Mouse (Mus musculus): ENCODE measurements around the gene Glis3. TPM values are rescaled to one million over a fixed set of nuclear protein-coding genes. Genes with fewer than 3 reads are reported as not detected.

The Glis3 gene
- polyA plus RNA-seq, 1 experiment from 2014 or later, result 0.27 TPM

DNA sequence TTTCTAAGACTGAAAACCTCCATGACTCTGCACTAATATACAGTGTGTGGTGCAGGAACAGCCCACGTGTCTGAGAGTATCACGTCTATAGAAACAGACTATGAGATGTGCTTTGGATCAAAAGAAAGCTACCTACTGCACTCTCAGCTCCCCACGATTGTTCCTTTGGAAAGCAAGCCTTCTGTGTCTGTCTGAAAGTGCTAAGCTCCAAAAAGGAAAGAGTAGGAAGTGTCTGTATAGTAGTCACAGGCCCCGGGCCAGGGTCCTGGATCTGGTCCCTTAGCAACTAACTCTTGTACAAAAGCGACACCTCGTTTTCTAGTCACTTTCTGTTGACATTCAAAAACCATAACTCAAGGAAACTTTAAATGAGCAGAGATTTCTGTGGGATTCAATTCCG lies 62.1 kb downstream of the Glis3 start:
- no peak overlapping the region for H3K9ac ChIP-seq (ENCODE audit: low read depth, low read length)
- no peak overlapping the region for H3K27ac ChIP-seq (ENCODE audit: low read length)
- no peak overlapping the region for H3K4me2 ChIP-seq (ENCODE audit: low read depth, low read length)
- no peaks in the 10 kb centered on the region for H3K4me1 ChIP-seq (ENCODE audit: control insufficient read depth, low read depth, low read length)
- no peaks in the 10 kb centered on the region for H3K36me3 ChIP-seq (ENCODE audit: control insufficient read depth, insufficient read depth)
- H3K4me3 ChIP-seq (ENCODE audit: low read depth, low read length), result no peak overlapping the region
- ATAC-seq (ENCODE audit: low read depth), result no peak
- H3K9me3 ChIP-seq (replicated peaks; ENCODE audit: control insufficient read depth, low read length), result no peaks in the 10 kb centered on the region
- WGBS (ENCODE audit: insufficient replicate concordance), result 56% methylated on average over 7 of the region's 7 CpGs
- H3K27me3 ChIP-seq (ENCODE audit: control insufficient read depth, insufficient read depth, low read depth, low read length), result no peaks in the 10 kb centered on the region

DNA sequence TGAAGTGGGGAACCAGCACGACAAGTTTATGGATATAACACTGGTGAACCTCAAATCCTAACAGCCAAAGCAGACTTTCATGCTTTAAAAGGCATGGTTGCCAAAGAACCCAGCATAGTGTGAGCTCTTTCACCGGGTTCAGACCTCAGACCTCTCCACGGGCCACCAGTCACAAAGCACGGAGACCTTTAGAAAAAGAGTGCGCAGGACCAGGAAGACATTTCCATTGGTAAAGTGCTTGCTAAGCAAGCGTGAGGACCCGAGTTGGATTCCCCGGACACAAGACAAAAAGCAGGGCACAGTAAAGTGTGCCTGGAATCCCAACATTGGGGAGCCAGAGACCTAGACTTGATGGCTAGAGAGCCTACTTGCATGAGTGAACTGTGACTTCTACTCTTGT lies 62.7 kb downstream of the Glis3 start:
- no peaks in the 10 kb centered on the region for H3K9me3 ChIP-seq (replicated peaks; ENCODE audit: control insufficient read depth, low read length)
- WGBS (ENCODE audit: insufficient replicate concordance), result 64% methylated on average over 8 of the region's 8 CpGs
- H3K27ac ChIP-seq (ENCODE audit: low read length), result no peak overlapping the region
- ATAC-seq (ENCODE audit: low read depth), result no peak
- H3K4me1 ChIP-seq (ENCODE audit: control insufficient read depth, low read depth, low read length), result no peaks in the 10 kb centered on the region
- no peaks in the 10 kb centered on the region for H3K36me3 ChIP-seq (ENCODE audit: control insufficient read depth, insufficient read depth)
- H3K9ac ChIP-seq (ENCODE audit: low read depth, low read length), result no peak overlapping the region
- H3K27me3 ChIP-seq (ENCODE audit: control insufficient read depth, insufficient read depth, low read depth, low read length), result no peaks in the 10 kb centered on the region
- H3K4me2 ChIP-seq (ENCODE audit: low read depth, low read length), result no peak overlapping the region
- no peak overlapping the region for H3K4me3 ChIP-seq (ENCODE audit: low read depth, low read length)

DNA sequence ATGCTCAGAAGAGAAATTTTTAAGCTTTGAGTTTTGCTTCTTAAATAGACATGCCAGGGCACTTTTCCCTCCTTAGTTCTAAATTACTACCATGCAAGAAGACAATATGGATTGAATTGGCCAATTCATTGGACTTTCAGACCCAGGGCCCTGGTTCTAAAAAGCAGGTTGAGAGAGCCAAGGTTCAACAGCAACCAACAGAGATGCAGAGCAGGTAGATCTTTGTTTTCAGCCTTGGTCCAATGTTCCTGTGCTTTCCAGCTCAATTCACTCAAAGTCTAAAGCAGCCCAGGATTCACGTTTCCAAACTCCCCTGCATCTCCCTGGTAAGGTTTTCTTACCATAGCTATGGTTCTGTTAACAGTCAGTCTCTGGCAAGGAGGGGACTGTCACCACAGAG lies 63.4 kb downstream of the Glis3 start:
- Histone ChIP-seq H3K27me3 (ENCODE audit: control insufficient read depth, insufficient read depth, low read depth, low read length) (no peaks in the 10 kb centered on the region), H3K27ac (ENCODE audit: low read length) (no peak overlapping the region), H3K4me3 (ENCODE audit: low read depth, low read length) (no peak overlapping the region), H3K36me3 (ENCODE audit: control insufficient read depth, insufficient read depth) (no peaks in the 10 kb centered on the region), H3K4me1 (ENCODE audit: control insufficient read depth, low read depth, low read length) (no peaks in the 10 kb centered on the region), H3K4me2 (ENCODE audit: low read depth, low read length) (no peak overlapping the region), H3K9ac (ENCODE audit: low read depth, low read length) (no peak overlapping the region), H3K9me3 (replicated peaks; ENCODE audit: control insufficient read depth, low read length) (no peaks in the 10 kb centered on the region)
- ATAC-seq (ENCODE audit: low read depth), result no peak
- 33% methylated on average over 1 of the region's 1 CpGs for WGBS (ENCODE audit: insufficient replicate concordance)

DNA sequence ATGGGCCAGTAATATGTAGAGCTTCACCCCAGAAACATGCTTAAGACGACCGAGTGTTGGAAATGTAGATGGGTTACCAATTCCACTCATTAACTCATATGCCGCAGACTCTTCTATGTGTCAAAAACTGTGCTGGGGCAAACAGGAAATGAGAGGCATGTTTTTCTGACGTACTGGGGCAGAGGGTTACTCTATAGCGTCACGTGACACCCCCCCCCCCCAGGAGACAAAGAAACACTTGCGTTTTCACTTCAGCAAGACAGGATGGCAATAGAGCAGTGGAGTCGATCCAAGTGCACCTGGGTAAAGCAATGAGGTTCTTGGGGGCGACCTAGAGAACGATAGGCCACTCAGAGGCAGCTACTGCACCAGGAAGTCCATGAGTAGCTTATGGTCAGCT lies 67.6 kb downstream of the Glis3 start:
- no peaks in the 10 kb centered on the region for H3K9me3 ChIP-seq (replicated peaks; ENCODE audit: control insufficient read depth, low read length)
- no peaks in the 10 kb centered on the region for H3K36me3 ChIP-seq (ENCODE audit: control insufficient read depth, insufficient read depth)
- no peaks in the 10 kb centered on the region for H3K4me1 ChIP-seq (ENCODE audit: control insufficient read depth, low read depth, low read length)
- H3K4me2 ChIP-seq (ENCODE audit: low read depth, low read length), result no peak overlapping the region
- no peaks in the 10 kb centered on the region for H3K27me3 ChIP-seq (ENCODE audit: control insufficient read depth, insufficient read depth, low read depth, low read length)
- 67% methylated on average over 10 of the region's 10 CpGs for WGBS (ENCODE audit: insufficient replicate concordance)
- H3K9ac ChIP-seq (ENCODE audit: low read depth, low read length), result no peak overlapping the region
- no peak overlapping the region for H3K4me3 ChIP-seq (ENCODE audit: low read depth, low read length)
- H3K27ac ChIP-seq (ENCODE audit: low read length), result no peak overlapping the region
- no peak for ATAC-seq (ENCODE audit: low read depth)

DNA sequence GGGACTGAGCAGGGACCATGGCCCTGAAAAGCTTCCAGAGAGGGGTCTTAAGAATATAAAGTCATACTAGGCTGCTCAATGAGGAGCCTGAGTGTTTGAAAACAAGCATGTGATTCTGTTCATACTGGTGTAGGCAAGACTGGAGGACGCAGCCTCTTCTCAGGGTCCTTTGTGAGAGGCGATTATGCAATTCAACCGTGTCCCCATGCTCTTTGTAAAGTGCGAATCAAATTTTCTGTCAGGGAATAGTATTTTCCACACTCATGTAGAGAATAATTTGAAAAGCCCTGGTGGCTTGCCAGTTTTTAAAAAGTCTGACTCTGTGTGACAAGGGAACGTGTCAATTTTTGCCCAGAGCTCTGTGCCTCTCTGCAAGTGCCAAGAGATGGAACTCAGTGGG lies 71.1 kb downstream of the Glis3 start:
- no peaks in the 10 kb centered on the region for H3K9me3 ChIP-seq (replicated peaks; ENCODE audit: control insufficient read depth, low read length)
- H3K9ac ChIP-seq (ENCODE audit: low read depth, low read length), result no peak overlapping the region
- no peak overlapping the region for H3K4me2 ChIP-seq (ENCODE audit: low read depth, low read length)
- no peak overlapping the region for H3K4me3 ChIP-seq (ENCODE audit: low read depth, low read length)
- H3K36me3 ChIP-seq (ENCODE audit: control insufficient read depth, insufficient read depth), result no peaks in the 10 kb centered on the region
- no peaks in the 10 kb centered on the region for H3K27me3 ChIP-seq (ENCODE audit: control insufficient read depth, insufficient read depth, low read depth, low read length)
- 73% methylated on average over 5 of the region's 5 CpGs for WGBS (ENCODE audit: insufficient replicate concordance)
- no peak for ATAC-seq (ENCODE audit: low read depth)
- no peak overlapping the region for H3K27ac ChIP-seq (ENCODE audit: low read length)
- H3K4me1 ChIP-seq (ENCODE audit: control insufficient read depth, low read depth, low read length), result no peaks in the 10 kb centered on the region

DNA sequence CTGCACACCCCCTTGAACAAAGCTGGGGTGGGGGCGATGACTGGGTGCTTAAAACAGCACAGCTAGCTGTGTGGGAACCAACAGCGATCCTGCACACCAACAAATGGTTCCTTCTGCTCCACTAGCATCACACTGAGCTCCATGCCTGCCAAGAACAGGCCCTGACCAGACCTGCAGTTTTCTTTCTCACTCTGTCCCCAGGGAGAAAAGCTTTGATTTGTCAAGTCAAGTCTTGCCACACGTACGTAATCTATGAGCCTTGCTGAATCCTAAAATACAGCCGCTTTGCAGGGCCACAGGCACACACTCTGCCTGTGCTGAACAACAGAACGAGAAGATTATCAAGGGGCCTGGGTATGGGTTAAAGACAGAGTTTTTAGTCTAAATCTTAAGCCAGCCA lies 71.6 kb downstream of the Glis3 start:
- no peaks in the 10 kb centered on the region for H3K27me3 ChIP-seq (ENCODE audit: control insufficient read depth, insufficient read depth, low read depth, low read length)
- no peak for ATAC-seq (ENCODE audit: low read depth)
- H3K27ac ChIP-seq (ENCODE audit: low read length), result no peak overlapping the region
- 61% methylated on average over 6 of the region's 6 CpGs for WGBS (ENCODE audit: insufficient replicate concordance)
- H3K4me1 ChIP-seq (ENCODE audit: control insufficient read depth, low read depth, low read length), result no peaks in the 10 kb centered on the region
- no peaks in the 10 kb centered on the region for H3K36me3 ChIP-seq (ENCODE audit: control insufficient read depth, insufficient read depth)
- H3K9me3 ChIP-seq (replicated peaks; ENCODE audit: control insufficient read depth, low read length), result no peaks in the 10 kb centered on the region
- H3K4me2 ChIP-seq (ENCODE audit: low read depth, low read length), result no peak overlapping the region
- no peak overlapping the region for H3K9ac ChIP-seq (ENCODE audit: low read depth, low read length)
- H3K4me3 ChIP-seq (ENCODE audit: low read depth, low read length), result no peak overlapping the region

DNA sequence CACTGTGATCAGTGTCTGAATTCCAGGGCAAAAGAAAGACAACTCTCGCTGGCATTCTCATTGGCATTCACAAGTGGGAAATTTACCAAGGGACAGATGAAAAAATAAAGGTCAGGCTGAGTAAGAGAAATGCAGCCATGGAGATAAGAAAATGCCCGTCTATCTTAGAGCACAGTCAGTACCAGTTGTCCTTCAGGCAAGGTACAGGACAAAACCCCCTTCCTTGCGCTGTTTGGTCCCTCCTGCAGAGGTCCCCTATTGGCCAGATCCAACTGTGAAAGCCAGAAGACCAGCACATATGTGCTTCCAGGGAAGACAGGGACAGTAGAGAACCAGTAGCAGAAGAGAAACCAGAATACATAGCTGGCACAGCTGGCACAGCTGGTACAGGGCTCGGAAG lies 79.0 kb downstream of the Glis3 start:
- H3K36me3 ChIP-seq (ENCODE audit: control insufficient read depth, insufficient read depth), result no peaks in the 10 kb centered on the region

DNA sequence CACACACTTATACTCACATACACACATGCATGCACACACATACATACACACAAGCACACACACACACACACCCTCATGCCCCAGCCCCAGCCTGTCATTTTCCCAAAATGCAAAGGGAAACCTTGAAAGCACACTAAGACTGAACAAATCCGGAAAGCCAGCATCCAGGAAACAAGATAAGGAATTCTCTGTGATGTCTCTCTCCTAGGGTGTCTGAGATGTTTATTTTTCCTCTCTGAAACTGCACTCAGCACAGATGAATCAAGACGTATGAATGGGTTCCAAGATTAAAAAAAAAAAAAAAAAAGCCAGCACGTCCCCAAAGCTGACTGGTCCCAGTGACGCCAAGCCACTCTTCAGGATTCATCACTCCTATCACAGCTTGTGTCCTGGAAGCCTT lies 85.7 kb downstream of the Glis3 start:
- H3K27me3 ChIP-seq (ENCODE audit: control insufficient read depth, insufficient read depth, low read depth, low read length), result no peaks in the 10 kb centered on the region
- H3K27ac ChIP-seq (ENCODE audit: low read length), result no peak overlapping the region
- no peaks in the 10 kb centered on the region for H3K36me3 ChIP-seq (ENCODE audit: control insufficient read depth, insufficient read depth)
- no peak overlapping the region for H3K4me3 ChIP-seq (ENCODE audit: low read depth, low read length)
- no peak for ATAC-seq (ENCODE audit: low read depth)
- no peaks in the 10 kb centered on the region for H3K9me3 ChIP-seq (replicated peaks; ENCODE audit: control insufficient read depth, low read length)
- WGBS (ENCODE audit: insufficient replicate concordance), result 29% methylated on average over 4 of the region's 4 CpGs
- no peaks in the 10 kb centered on the region for H3K4me1 ChIP-seq (ENCODE audit: control insufficient read depth, low read depth, low read length)
- no peak overlapping the region for H3K9ac ChIP-seq (ENCODE audit: low read depth, low read length)
- no peak overlapping the region for H3K4me2 ChIP-seq (ENCODE audit: low read depth, low read length)

More for the DNA sequence above, 79.0 kb downstream of the Glis3 start:
- H3K27ac ChIP-seq (ENCODE audit: low read length), result no peak overlapping the region
- no peak overlapping the region for H3K9ac ChIP-seq (ENCODE audit: low read depth, low read length)
- no peaks in the 10 kb centered on the region for H3K4me1 ChIP-seq (ENCODE audit: control insufficient read depth, low read depth, low read length)
- no peak overlapping the region for H3K4me3 ChIP-seq (ENCODE audit: low read depth, low read length)
- ATAC-seq (ENCODE audit: low read depth), result no peak
- WGBS (ENCODE audit: insufficient replicate concordance), result 53% methylated on average over 4 of the region's 4 CpGs
- no peaks in the 10 kb centered on the region for H3K27me3 ChIP-seq (ENCODE audit: control insufficient read depth, insufficient read depth, low read depth, low read length)
- H3K4me2 ChIP-seq (ENCODE audit: low read depth, low read length), result no peak overlapping the region
- H3K9me3 ChIP-seq (replicated peaks; ENCODE audit: control insufficient read depth, low read length), result no peaks in the 10 kb centered on the region

DNA sequence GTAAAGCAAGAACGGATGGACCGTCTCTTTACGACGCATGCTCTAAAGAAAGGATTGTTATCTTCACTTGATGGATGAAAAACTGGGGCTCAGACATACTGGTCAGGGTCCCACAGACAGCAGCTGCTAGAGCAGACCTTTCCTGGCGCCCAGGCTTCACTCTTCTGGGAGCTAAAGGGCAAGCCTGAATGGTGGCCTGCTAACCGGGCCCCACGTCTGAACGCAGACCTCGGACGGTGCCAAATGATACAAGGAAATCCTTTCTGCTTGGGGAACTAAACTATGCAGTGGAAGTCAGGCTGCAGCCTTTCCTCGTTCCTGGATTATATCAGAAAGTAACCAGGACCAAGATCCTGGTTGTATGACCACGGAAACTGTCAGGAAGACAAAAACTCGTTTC lies 86.9 kb downstream of the Glis3 start:
- 67% methylated on average over 13 of the region's 13 CpGs for WGBS (ENCODE audit: insufficient replicate concordance)
- H3K4me1 ChIP-seq (ENCODE audit: control insufficient read depth, low read depth, low read length), result no peaks in the 10 kb centered on the region
- no peak overlapping the region for H3K27ac ChIP-seq (ENCODE audit: low read length)
- no peak for ATAC-seq (ENCODE audit: low read depth)
- no peak overlapping the region for H3K4me3 ChIP-seq (ENCODE audit: low read depth, low read length)
- no peaks in the 10 kb centered on the region for H3K36me3 ChIP-seq (ENCODE audit: control insufficient read depth, insufficient read depth)
- H3K9me3 ChIP-seq (replicated peaks; ENCODE audit: control insufficient read depth, low read length), result no peaks in the 10 kb centered on the region
- no peaks in the 10 kb centered on the region for H3K27me3 ChIP-seq (ENCODE audit: control insufficient read depth, insufficient read depth, low read depth, low read length)
- H3K4me2 ChIP-seq (ENCODE audit: low read depth, low read length), result no peak overlapping the region
- no peak overlapping the region for H3K9ac ChIP-seq (ENCODE audit: low read depth, low read length)

All from liver, embryonic 16.5 days (tissue).